Mouse (Mus musculus): ENCODE results near the gene Fbxo48.

Fbxo48 gene

GRCm38 (mm10) chr11:16950976-16951760 is at the start of gene Fbxo48:
Fbxo48 (plus strand) TSS chr11:16951375.
- peak; percentile 98 for DNase-seq (ENCODE audit: low read depth, low spot score)

GRCm38 (mm10) chr11:16904302-16905011 is 46.7 kb upstream of the Fbxo48 start:
- DNase-seq (ENCODE audit: low read depth, low spot score): peak; percentile 8

- no peak for DNase-seq (ENCODE audit: low read depth, low spot score)
Observed at GRCm38 (mm10) chr11:16905012-16905332, 46.2 kb upstream of the Fbxo48 start.

- no peak for DNase-seq (ENCODE audit: low read depth, low spot score)
Observed at GRCm38 (mm10) chr11:16906530-16906929, 44.6 kb upstream of the Fbxo48 start.

- peak; percentile 14 for DNase-seq (ENCODE audit: low read depth, low spot score)
Observed at GRCm38 (mm10) chr11:16907517-16908129, 43.6 kb upstream of the Fbxo48 start.

GRCm38 (mm10) chr11:16914756-16915155 is 36.4 kb upstream of the Fbxo48 start:
- DNase-seq (ENCODE audit: low read depth, low spot score): no peak

- no peak for DNase-seq (ENCODE audit: low read depth, low spot score)
Observed at GRCm38 (mm10) chr11:16915850-16916249, 35.3 kb upstream of the Fbxo48 start.

- no peak for DNase-seq (ENCODE audit: low read depth, low spot score)
Observed at GRCm38 (mm10) chr11:16917512-16917911, 33.7 kb upstream of the Fbxo48 start.

- DNase-seq (ENCODE audit: low read depth, low spot score): no peak
Observed at GRCm38 (mm10) chr11:16932159-16932558, 19.0 kb upstream of the Fbxo48 start.

- DNase-seq (ENCODE audit: low read depth, low spot score): peak; percentile 54
Observed at GRCm38 (mm10) chr11:16935577-16936236, 15.5 kb upstream of the Fbxo48 start.

- no peak for DNase-seq (ENCODE audit: low read depth, low spot score)
Observed at GRCm38 (mm10) chr11:16941103-16941793, 9.9 kb upstream of the Fbxo48 start.

GRCm38 (mm10) chr11:16941973-16942452 is 9.2 kb upstream of the Fbxo48 start:
- no peak for DNase-seq (ENCODE audit: low read depth, low spot score)

- no peak for DNase-seq (ENCODE audit: low read depth, low spot score)
Observed at GRCm38 (mm10) chr11:16943016-16943415, 8.2 kb upstream of the Fbxo48 start.

GRCm38 (mm10) chr11:16948756-16949155 is 2.4 kb upstream of the Fbxo48 start:
- peak; percentile 85 for DNase-seq (ENCODE audit: low read depth, low spot score)

- no peak for DNase-seq (ENCODE audit: low read depth, low spot score)
Observed at GRCm38 (mm10) chr11:16950226-16950975, 774 bp upstream of the Fbxo48 start.

- no peak for DNase-seq (ENCODE audit: low read depth, low spot score)
Observed at GRCm38 (mm10) chr11:16951761-16952010, 511 bp downstream of the Fbxo48 start.

GRCm38 (mm10) chr11:16956115-16956862 is 5.1 kb downstream of the Fbxo48 start:
- DNase-seq (ENCODE audit: low read depth, low spot score): no peak

- DNase-seq (ENCODE audit: low read depth, low spot score): no peak
Observed at GRCm38 (mm10) chr11:16957030-16957429, 5.9 kb downstream of the Fbxo48 start.

GRCm38 (mm10) chr11:16958520-16958919 is 7.3 kb downstream of the Fbxo48 start:
- DNase-seq (ENCODE audit: low read depth, low spot score): no peak

GRCm38 (mm10) chr11:16967806-16968205 is 16.6 kb downstream of the Fbxo48 start:
- no peak for DNase-seq (ENCODE audit: low read depth, low spot score)
